Mouse (Mus musculus): ENCODE data around the gene Bank1. TPM values are rescaled to one million over a fixed set of nuclear protein-coding genes. Genes with fewer than 3 reads are reported as not detected.

Gene Bank1
- total RNA-seq, 1 experiment from 2014 or later = 5.7 TPM

DNA sequence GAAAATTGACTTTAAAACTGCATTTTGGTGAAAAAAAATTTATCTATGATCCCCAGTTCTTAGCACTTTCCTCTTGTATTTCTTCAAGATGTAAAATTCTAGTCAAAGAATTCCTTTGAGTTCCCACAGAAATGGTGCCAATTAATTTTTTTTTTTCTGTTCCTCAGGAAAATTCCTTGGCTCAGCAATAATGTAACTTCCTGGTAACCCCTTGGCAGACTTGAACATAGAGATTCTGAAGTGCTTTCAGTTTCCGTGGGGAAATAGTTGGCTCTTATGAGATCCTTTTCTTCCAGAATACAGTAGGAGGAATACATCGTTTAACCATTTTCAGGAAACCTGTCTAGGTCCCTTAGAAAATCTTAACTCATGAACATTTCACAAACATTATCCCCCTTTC, 247.3 kb downstream of the Bank1 start:
- ATAC-seq (replicated peaks in 1 of 2; ENCODE audit: insufficient read depth in 1 of 2, low FRiP score in 2 of 2, low TSS enrichment in 1 of 2, low read depth in 1 of 2, poor library complexity in 2 of 2, severe bottlenecking in 2 of 2) = no peak

DNA sequence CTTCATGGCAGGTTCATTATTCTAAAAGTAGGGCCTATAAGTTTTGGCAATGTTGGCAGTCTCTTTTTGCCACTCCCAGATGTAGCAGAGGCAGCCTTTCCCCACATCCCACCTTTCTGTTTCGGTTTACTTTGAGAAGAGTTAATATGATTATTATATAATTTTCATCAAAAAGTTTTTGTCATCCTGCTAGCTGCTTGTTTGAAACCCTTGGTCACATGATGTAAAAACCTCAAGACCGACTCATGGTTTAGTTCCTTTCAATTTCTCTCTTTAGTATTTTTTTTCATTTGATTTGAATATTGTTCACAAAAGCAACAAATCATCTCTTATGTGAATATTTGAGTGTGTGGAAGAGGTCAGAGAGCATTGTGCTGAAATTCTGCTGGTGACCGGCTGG, 255.5 kb downstream of the Bank1 start:
- 0 out of 4 replicates have a peak, but pooled peaks of 1 of the 2 experiments have one; percentile 14 for ATAC-seq (replicated peaks in 1 of 2; ENCODE audit: insufficient read depth in 1 of 2, low FRiP score in 2 of 2, low TSS enrichment in 1 of 2, low read depth in 1 of 2, poor library complexity in 2 of 2, severe bottlenecking in 2 of 2)

DNA sequence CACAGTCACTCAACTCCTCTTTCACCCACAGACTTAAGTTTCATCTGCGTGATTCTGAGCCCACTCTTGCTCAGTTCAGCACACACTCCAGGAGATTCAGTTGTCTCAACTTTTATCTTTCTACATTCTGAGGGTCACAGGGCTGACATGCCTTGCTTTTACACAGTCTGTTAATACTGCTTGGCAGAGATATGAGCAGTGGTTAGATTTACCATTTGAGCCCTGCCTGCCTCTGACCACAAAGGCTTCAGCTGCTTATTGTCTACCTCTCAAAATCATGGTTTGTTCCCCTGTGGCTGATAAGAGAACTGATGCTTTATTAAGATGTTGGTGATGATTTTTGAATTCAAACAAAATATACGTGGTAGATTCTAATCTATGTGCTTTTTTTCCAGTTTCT, 264.0 kb downstream of the Bank1 start:
- ATAC-seq (replicated peaks in 1 of 2; ENCODE audit: insufficient read depth in 1 of 2, low FRiP score in 2 of 2, low TSS enrichment in 1 of 2, low read depth in 1 of 2, poor library complexity in 2 of 2, severe bottlenecking in 2 of 2) = peak; percentile 56 to 82

- ATAC-seq (replicated peaks in 1 of 2; ENCODE audit: insufficient read depth in 1 of 2, low FRiP score in 2 of 2, low TSS enrichment in 1 of 2, low read depth in 1 of 2, poor library complexity in 2 of 2, severe bottlenecking in 2 of 2) = peak; percentile 29 to 46; a peak in 2 of 4 replicates
Measured at GRCm38 (mm10) chr3:136050635-136051034, 275.2 kb downstream of the Bank1 start.

DNA sequence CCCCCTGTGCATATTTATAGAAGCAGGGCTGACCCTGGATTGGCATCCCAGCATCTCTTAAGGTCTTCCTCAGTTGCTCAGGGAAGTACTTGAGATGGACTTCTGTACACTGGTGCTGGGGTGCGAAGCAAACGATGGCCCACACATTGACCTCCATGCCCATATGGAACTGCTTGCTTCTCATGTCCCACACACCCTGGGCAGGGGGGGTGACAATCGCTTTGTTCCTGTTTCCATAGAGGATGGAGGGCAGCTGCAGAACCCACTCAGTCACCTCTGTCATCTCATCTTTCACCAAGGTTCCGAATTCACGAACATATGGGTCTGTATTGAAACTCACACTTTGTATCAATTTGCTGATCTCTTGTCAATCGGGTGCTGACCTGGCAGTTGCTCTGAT, 275.7 kb downstream of the Bank1 start:
- 0 out of 4 replicates have a peak, but pooled peaks of 1 of the 2 experiments have one; percentile 32 for ATAC-seq (replicated peaks in 1 of 2; ENCODE audit: insufficient read depth in 1 of 2, low FRiP score in 2 of 2, low TSS enrichment in 1 of 2, low read depth in 1 of 2, poor library complexity in 2 of 2, severe bottlenecking in 2 of 2)

DNA sequence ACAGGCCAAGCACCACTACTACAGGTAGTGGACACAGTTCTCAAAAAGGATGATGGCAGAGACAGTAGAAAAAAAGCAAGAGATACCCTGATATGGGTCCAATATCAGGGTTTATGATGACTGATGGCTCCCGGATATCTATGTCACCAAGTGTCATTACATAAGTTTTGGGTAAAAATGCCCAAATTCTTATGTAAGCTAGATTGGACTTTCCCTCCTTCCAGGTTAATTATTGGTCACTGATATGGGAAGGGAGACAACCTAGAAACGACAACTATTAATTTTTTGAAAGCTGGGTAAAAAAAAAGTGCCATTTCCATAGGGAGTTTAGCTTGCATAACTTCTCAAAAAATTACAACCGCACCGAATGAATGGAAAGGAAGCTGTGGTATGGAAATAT, 277.8 kb downstream of the Bank1 start:
- 0 out of 4 replicates have a peak, but pooled peaks have one; percentile 29 to 45 for ATAC-seq (replicated peaks in 1 of 2; ENCODE audit: insufficient read depth in 1 of 2, low FRiP score in 2 of 2, low TSS enrichment in 1 of 2, low read depth in 1 of 2, poor library complexity in 2 of 2, severe bottlenecking in 2 of 2)

- no peak for ATAC-seq (replicated peaks in 1 of 2; ENCODE audit: insufficient read depth in 1 of 2, low FRiP score in 2 of 2, low TSS enrichment in 1 of 2, low read depth in 1 of 2, poor library complexity in 2 of 2, severe bottlenecking in 2 of 2)
Measured at GRCm38 (mm10) chr3:136045381-136045780, 280.5 kb downstream of the Bank1 start.

GRCm38 (mm10) chr3:136040041-136040440, 285.8 kb downstream of the Bank1 start:
- ATAC-seq (replicated peaks in 1 of 2; ENCODE audit: insufficient read depth in 1 of 2, low FRiP score in 2 of 2, low TSS enrichment in 1 of 2, low read depth in 1 of 2, poor library complexity in 2 of 2, severe bottlenecking in 2 of 2) = no peak

DNA sequence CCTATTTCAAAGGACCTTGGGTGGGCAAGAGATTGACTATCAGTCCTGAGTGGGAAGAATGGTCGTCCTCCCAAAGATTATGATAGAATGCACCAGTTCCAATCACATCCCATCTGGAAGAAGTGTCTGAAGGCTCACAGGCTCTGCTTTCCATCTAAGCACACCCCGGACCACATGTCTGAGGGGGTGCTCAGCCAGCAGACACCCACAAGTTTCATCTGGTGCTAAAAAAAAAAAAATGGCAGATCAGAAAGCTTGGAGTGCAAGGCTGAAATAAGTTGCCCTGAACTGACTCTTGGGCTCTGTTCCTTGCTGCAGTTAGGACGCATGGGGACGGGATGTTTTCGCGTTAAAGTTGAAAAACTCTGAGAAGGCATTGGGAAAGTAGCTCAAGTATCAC, 286.4 kb downstream of the Bank1 start:
- no peak for ATAC-seq (replicated peaks in 1 of 2; ENCODE audit: insufficient read depth in 1 of 2, low FRiP score in 2 of 2, low TSS enrichment in 1 of 2, low read depth in 1 of 2, poor library complexity in 2 of 2, severe bottlenecking in 2 of 2)

DNA sequence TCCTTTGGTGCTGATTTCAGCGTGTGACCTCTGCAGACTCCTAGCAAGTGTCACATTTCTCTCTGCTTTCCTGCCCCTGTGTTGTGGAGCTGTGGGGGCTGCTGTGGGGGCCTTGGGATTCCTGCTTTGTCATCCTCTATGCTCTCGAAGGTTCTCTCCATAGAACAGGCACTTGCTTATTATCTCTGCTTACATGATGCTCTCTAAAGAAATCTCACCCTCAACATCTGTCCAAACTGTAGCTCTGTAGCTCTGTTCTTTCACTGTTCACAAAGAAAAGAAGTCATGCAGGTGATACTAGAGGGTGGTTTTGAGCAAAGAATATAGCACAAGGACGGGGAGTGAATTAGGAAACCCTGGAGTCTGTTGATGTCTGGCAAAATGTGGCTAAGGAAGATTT, 288.6 kb downstream of the Bank1 start:
- ATAC-seq (replicated peaks in 1 of 2; ENCODE audit: insufficient read depth in 1 of 2, low FRiP score in 2 of 2, low TSS enrichment in 1 of 2, low read depth in 1 of 2, poor library complexity in 2 of 2, severe bottlenecking in 2 of 2) = no peak

- ATAC-seq (replicated peaks in 1 of 2; ENCODE audit: insufficient read depth in 1 of 2, low FRiP score in 2 of 2, low TSS enrichment in 1 of 2, low read depth in 1 of 2, poor library complexity in 2 of 2, severe bottlenecking in 2 of 2) = no peak
Measured at GRCm38 (mm10) chr3:136035784-136036183, 290.1 kb downstream of the Bank1 start.

DNA sequence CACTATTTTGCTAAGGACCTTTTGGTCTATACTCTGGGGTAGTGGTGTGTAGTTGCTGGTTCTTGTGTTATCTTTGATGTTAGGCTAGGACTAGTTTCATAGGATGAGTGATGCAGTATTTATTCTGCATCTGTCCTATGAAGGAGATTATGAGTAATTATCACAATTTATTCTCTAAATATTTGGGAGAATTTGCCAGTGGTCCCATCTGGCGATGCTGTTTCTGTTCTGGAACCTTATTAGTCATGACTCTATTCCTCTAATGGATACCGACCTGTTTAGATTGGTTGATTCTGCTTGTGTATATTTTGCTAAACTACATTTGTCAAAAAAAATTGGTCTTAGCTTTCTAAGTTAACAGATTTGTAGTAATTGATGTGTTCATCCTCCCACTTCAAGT, 301.0 kb downstream of the Bank1 start:
- no peak for ATAC-seq (replicated peaks in 1 of 2; ENCODE audit: insufficient read depth in 1 of 2, low FRiP score in 2 of 2, low TSS enrichment in 1 of 2, low read depth in 1 of 2, poor library complexity in 2 of 2, severe bottlenecking in 2 of 2)

- no peak for ATAC-seq (replicated peaks in 1 of 2; ENCODE audit: insufficient read depth in 1 of 2, low FRiP score in 2 of 2, low TSS enrichment in 1 of 2, low read depth in 1 of 2, poor library complexity in 2 of 2, severe bottlenecking in 2 of 2)
Measured at GRCm38 (mm10) chr3:136017517-136017916, 308.3 kb downstream of the Bank1 start.

- no peak for ATAC-seq (replicated peaks in 1 of 2; ENCODE audit: insufficient read depth in 1 of 2, low FRiP score in 2 of 2, low TSS enrichment in 1 of 2, low read depth in 1 of 2, poor library complexity in 2 of 2, severe bottlenecking in 2 of 2)
Measured at GRCm38 (mm10) chr3:136010616-136011015, 315.2 kb downstream of the Bank1 start.

GRCm38 (mm10) chr3:136007846-136008245, 318.0 kb downstream of the Bank1 start:
- no peak for ATAC-seq (replicated peaks in 1 of 2; ENCODE audit: insufficient read depth in 1 of 2, low FRiP score in 2 of 2, low TSS enrichment in 1 of 2, low read depth in 1 of 2, poor library complexity in 2 of 2, severe bottlenecking in 2 of 2)

GRCm38 (mm10) chr3:136007081-136007828, 318.6 kb downstream of the Bank1 start:
- no peak for ATAC-seq (replicated peaks in 1 of 2; ENCODE audit: insufficient read depth in 1 of 2, low FRiP score in 2 of 2, low TSS enrichment in 1 of 2, low read depth in 1 of 2, poor library complexity in 2 of 2, severe bottlenecking in 2 of 2)
